Mouse (Mus musculus): ENCODE data around the gene Whamm. TPM values are rescaled to one million over a fixed set of nuclear protein-coding genes. Genes with fewer than 3 reads are reported as not detected.

Gene Whamm
- total RNA-seq, 2 experiments from 2014 or later = 8.3 to 8.4 TPM

GRCm38 (mm10) chr7:81563506-81564015 is 7.5 kb upstream of the Whamm start:
- no peak for DNase-seq

GRCm38 (mm10) chr7:81564766-81565165 is 6.3 kb upstream of the Whamm start:
- no peak for DNase-seq

GRCm38 (mm10) chr7:81565381-81566055 is 5.5 kb upstream of the Whamm start:
- DNase-seq = no peak

GRCm38 (mm10) chr7:81566332-81566731 is 4.7 kb upstream of the Whamm start:
- no peak for DNase-seq

- peak; percentile 74 for DNase-seq
These were observed 4.2 kb upstream of the Whamm start, which contains the start of gene Fsd2 for GRCm38 (mm10) chr7:81566892-81567291. TSS of gene Fsd2 (minus strand) at chr7:81566944.

GRCm38 (mm10) chr7:81567396-81567795 is 3.7 kb upstream of the Whamm start:
- no peak for DNase-seq

- DNase-seq = no peak
These were observed 1.2 kb upstream of the Whamm start for GRCm38 (mm10) chr7:81569851-81570250.

- no peak for DNase-seq
These were observed 795 bp upstream of the Whamm start for GRCm38 (mm10) chr7:81570271-81570670.

- no peak for DNase-seq
These were observed 336 bp upstream of the Whamm start for GRCm38 (mm10) chr7:81570752-81571107.

GRCm38 (mm10) chr7:81571941-81572441 is 925 bp downstream of the Whamm start:
- DNase-seq = no peak

- no peak for DNase-seq
These were observed 1.7 kb downstream of the Whamm start for GRCm38 (mm10) chr7:81572610-81573268.

GRCm38 (mm10) chr7:81573397-81573796 is 2.3 kb downstream of the Whamm start:
- peak; percentile 53 for DNase-seq

- no peak for DNase-seq
These were observed 2.8 kb downstream of the Whamm start for GRCm38 (mm10) chr7:81573821-81574220.

GRCm38 (mm10) chr7:81575606-81576005 is 4.5 kb downstream of the Whamm start:
- DNase-seq = no peak

GRCm38 (mm10) chr7:81577872-81578271 is 6.8 kb downstream of the Whamm start:
- no peak for DNase-seq

GRCm38 (mm10) chr7:81578413-81578812 is 7.3 kb downstream of the Whamm start:
- no peak for DNase-seq

- DNase-seq = no peak
These were observed 8.2 kb downstream of the Whamm start for GRCm38 (mm10) chr7:81579312-81579711.

- DNase-seq = no peak
These were observed 12.4 kb downstream of the Whamm start for GRCm38 (mm10) chr7:81583512-81583911.

GRCm38 (mm10) chr7:81585326-81585725 is 14.3 kb downstream of the Whamm start:
- no peak for DNase-seq

- no peak for DNase-seq
These were observed 16.2 kb downstream of the Whamm start for GRCm38 (mm10) chr7:81587238-81587637.

GRCm38 (mm10) chr7:81592686-81593085 is 21.6 kb downstream of the Whamm start:
- DNase-seq = no peak

GRCm38 (mm10) chr7:81593387-81593786 is 22.3 kb downstream of the Whamm start:
- no peak for DNase-seq

- no peak for DNase-seq
These were observed 24.0 kb downstream of the Whamm start for GRCm38 (mm10) chr7:81595056-81595455.

GRCm38 (mm10) chr7:81596086-81596485 is 25.0 kb downstream of the Whamm start:
- no peak for DNase-seq
